Mouse (Mus musculus) embryonic facial prominence, embryonic 10.5 days (tissue): ENCODE results near the gene Tfap2d. TPM values are rescaled to one million over a fixed set of nuclear protein-coding genes. Genes with fewer than 3 reads are reported as not detected.

Experiments
- DNase-seq: peaks from one replicate; pipeline ENCODE4 v3.0.0-alpha.2; 2017; ENCODE audit warnings: low spot score
- H3K27ac ChIP-seq: fragments of 300-500 bp; sonication (generic); replicated peaks from 2 replicates; pipeline ENCODE4 v1.5.1; 2016; ENCODE audit warnings: mild to moderate bottlenecking
- H3K27me3 ChIP-seq: fragments of 300-500 bp; sonication (generic); replicated peaks from 2 replicates; pipeline ENCODE4 v1.6.1; 2016; ENCODE audit warnings: low read depth, mild to moderate bottlenecking; ENCODE audit not compliant: poor library complexity, severe bottlenecking
- H3K36me3 ChIP-seq: fragments of 300-500 bp; sonication (generic); replicated peaks from 2 replicates; pipeline ENCODE4 v1.6.1; 2016; ENCODE audit warnings: mild to moderate bottlenecking, moderate library complexity
- H3K4me1 ChIP-seq: fragments of 300-500 bp; sonication (generic); 2 replicates; pipeline ENCODE4 v1.6.1; 2016
- H3K4me3 ChIP-seq: fragments of 300-500 bp; sonication (generic); 2 replicates; pipeline ENCODE4 v1.5.1; 2016; ENCODE audit warnings: mild to moderate bottlenecking, moderate library complexity
- H3K9me3 ChIP-seq: fragments of 300-500 bp; sonication (generic); 2 replicates; pipeline ENCODE4 v1.6.1; 2016; ENCODE audit warnings: mild to moderate bottlenecking
- WGBS: fragments of 180-500 bp; shearing (Covaris S2); methylation state at CpG from one replicate; pipeline ENCODE4 v1.1.7; 2016; 5-methylcytosine and 5-hydroxymethylcytosine counted together
- polyA plus RNA-seq: library from polyadenylated mRNA; unstranded; fragments of >200 nt; fragmentation: Nextera tagmentation; extraction: Ambion mirVana; gene quantifications from 2 replicates; pipeline ENCODE4 v1.2.1, GENCODE M21; 2016

Tfap2d gene
- polyA plus RNA-seq, 1 experiment from 2014 or later = not detected

GRCm38 (mm10) chr1:19110211-19110610 lies 7.4 kb downstream of the Tfap2d start:
- H3K9me3 ChIP-seq = no peaks in the 10 kb centered on the region
- H3K36me3 ChIP-seq = no peaks in the 10 kb centered on the region
- H3K27ac ChIP-seq = no peak overlapping the region
- no peaks in the 10 kb centered on the region for H3K4me1 ChIP-seq
- H3K4me3 ChIP-seq = no peak overlapping the region
- 1% methylated on average over 5 of the region's 5 CpGs for WGBS
- DNase-seq = no peak
- H3K27me3 ChIP-seq = peaks cover 93% of the 10 kb centered on the region

DNA sequence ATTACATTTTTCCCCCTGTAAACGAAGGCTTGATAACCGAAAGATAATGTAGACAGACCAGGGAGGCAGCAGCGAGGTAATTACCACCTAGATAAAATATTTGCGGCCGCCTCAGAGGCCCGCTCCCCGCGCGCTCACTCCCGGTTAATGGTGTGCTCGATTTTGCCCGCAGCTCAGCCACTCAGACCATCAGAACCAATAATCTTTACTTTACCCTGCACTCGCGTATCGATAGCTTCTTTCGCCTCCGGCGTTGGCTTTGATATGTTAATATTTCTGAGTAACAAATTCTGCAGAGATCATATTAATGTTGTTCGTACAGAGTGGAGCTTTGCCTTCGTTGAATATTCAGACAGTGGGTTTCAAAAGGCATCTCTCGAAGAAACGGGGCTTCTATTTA lies 8.2 kb downstream of the Tfap2d start:
- WGBS = 1% methylated on average over 22 of the region's 22 CpGs
- H3K27ac ChIP-seq = no peak overlapping the region
- no peak for DNase-seq
- H3K27me3 ChIP-seq = peaks cover 85% of the 10 kb centered on the region
- H3K36me3 ChIP-seq = no peaks in the 10 kb centered on the region
- no peak overlapping the region for H3K4me3 ChIP-seq
- no peaks in the 10 kb centered on the region for H3K9me3 ChIP-seq
- H3K4me1 ChIP-seq = no peaks in the 10 kb centered on the region

- Histone ChIP-seq H3K4me1 (no peaks in the 10 kb centered on the region), H3K27me3 (0 out of 2 replicates have a peak, but pooled peaks cover 2% of the 10 kb centered on the region), H3K9me3 (no peaks in the 10 kb centered on the region), H3K36me3 (no peaks in the 10 kb centered on the region), H3K27ac (no peak overlapping the region), H3K4me3 (no peak overlapping the region)
- DNase-seq = peak; percentile 12
- WGBS = 7% methylated on average over 4 of the region's 4 CpGs
Measured at GRCm38 (mm10) chr1:19178742-19179397, 76.0 kb downstream of the Tfap2d start.

DNA sequence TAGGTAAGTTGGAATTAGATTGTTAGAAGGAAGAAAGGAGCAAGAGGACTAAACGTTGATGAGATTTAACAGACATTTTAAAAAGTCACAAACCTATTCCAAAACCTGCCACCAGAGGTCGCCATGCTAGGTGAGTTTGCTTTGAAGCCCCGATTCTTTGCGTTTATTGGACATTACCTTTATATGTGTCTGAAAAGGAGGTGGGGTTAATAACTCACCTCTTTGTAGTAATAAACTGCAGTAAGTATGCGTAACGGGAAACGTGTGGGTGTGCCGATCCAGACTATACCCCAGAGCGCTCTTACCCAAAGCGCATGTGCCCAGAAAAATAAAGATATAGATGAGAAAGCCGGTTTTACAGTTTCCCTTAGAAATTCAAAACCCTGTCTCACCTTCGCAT lies 102.8 kb downstream of the Tfap2d start:
- peak; percentile 65 for DNase-seq
- H3K4me1 ChIP-seq = peaks cover 3% of the 10 kb centered on the region
- H3K27ac ChIP-seq = no peak overlapping the region
- H3K4me3 ChIP-seq = peak overlapping the region; percentile 50
- peaks cover 64% of the 10 kb centered on the region for H3K27me3 ChIP-seq
- 3% methylated on average over 12 of the region's 12 CpGs for WGBS
- no peaks in the 10 kb centered on the region for H3K9me3 ChIP-seq
- no peaks in the 10 kb centered on the region for H3K36me3 ChIP-seq

- no peaks in the 10 kb centered on the region for H3K36me3 ChIP-seq
- peaks cover 3% of the 10 kb centered on the region for H3K4me1 ChIP-seq
- H3K27me3 ChIP-seq = peaks cover 69% of the 10 kb centered on the region
- H3K9me3 ChIP-seq = no peaks in the 10 kb centered on the region
- under 1% methylated on average over 7 of the region's 7 CpGs for WGBS
- peak overlapping the region; percentile 50 for H3K4me3 ChIP-seq
- DNase-seq = peak; percentile 45
- no peak overlapping the region for H3K27ac ChIP-seq
Measured at GRCm38 (mm10) chr1:19206194-19206593, 103.4 kb downstream of the Tfap2d start.

- peaks cover 83% of the 10 kb centered on the region for H3K27me3 ChIP-seq
- H3K27ac ChIP-seq = no peak overlapping the region; the same call in 1 of the 2 replicates
- DNase-seq = no peak
Measured at GRCm38 (mm10) chr1:19207611-19208010, 104.8 kb downstream of the Tfap2d start.

GRCm38 (mm10) chr1:19208641-19209358 lies 106.0 kb downstream of the Tfap2d start, which contains the start of gene Tfap2b:
Gene Tfap2b, plus strand, starts transcription at chr1:19208914.
- DNase-seq = peak; percentile 57
- H3K4me1 ChIP-seq = peaks cover 3% of the 10 kb centered on the region
- H3K9me3 ChIP-seq = no peaks in the 10 kb centered on the region
- peak within 1 kb of the TSS; percentile 59 for H3K4me3 ChIP-seq
- peak within 1 kb of the TSS; percentile 87 for H3K27ac ChIP-seq
- H3K36me3 ChIP-seq = no peaks in the 10 kb centered on the region
- under 1% methylated on average over 26 of the region's 26 CpGs for WGBS
- H3K27me3 ChIP-seq = peaks cover 95% of the 10 kb centered on the region

More at GRCm38 (mm10) chr1:19207611-19208010, 104.8 kb downstream of the Tfap2d start:
- WGBS = 2% methylated on average over 4 of the region's 4 CpGs
- Histone ChIP-seq H3K4me3 (peak overlapping the region; percentile 26; the same call in 1 of the 2 replicates), H3K4me1 (peaks cover 3% of the 10 kb centered on the region), H3K9me3 (no peaks in the 10 kb centered on the region), H3K36me3 (no peaks in the 10 kb centered on the region)

- WGBS = under 1% methylated on average over 10 of the region's 10 CpGs
- H3K4me1 ChIP-seq = peaks cover 8% of the 10 kb centered on the region
- H3K9me3 ChIP-seq = no peaks in the 10 kb centered on the region
- H3K36me3 ChIP-seq = no peaks in the 10 kb centered on the region
- no peak for DNase-seq
- peak overlapping the region; percentile 59 for H3K4me3 ChIP-seq
- peaks cover 97% of the 10 kb centered on the region for H3K27me3 ChIP-seq
- peak overlapping the region; percentile 87 for H3K27ac ChIP-seq
Measured at GRCm38 (mm10) chr1:19209359-19209745, 106.5 kb downstream of the Tfap2d start.

- peak overlapping the region; percentile 87 for H3K27ac ChIP-seq
- H3K36me3 ChIP-seq = no peaks in the 10 kb centered on the region
- no peaks in the 10 kb centered on the region for H3K9me3 ChIP-seq
- WGBS = under 1% methylated on average over 31 of the region's 31 CpGs
- H3K4me3 ChIP-seq = peak overlapping the region; percentile 59
- DNase-seq = peak; percentile 73
- H3K27me3 ChIP-seq = peaks cover 97% of the 10 kb centered on the region
- peaks cover 9% of the 10 kb centered on the region for H3K4me1 ChIP-seq
Measured at GRCm38 (mm10) chr1:19209776-19210175, 107.0 kb downstream of the Tfap2d start.

GRCm38 (mm10) chr1:19210215-19211032 lies 107.6 kb downstream of the Tfap2d start:
- under 1% methylated on average over 30 of the region's 30 CpGs for WGBS
- Histone ChIP-seq H3K36me3 (no peaks in the 10 kb centered on the region), H3K4me3 (peak overlapping the region; percentile 59), H3K27me3 (peaks cover 97% of the 10 kb centered on the region), H3K27ac (peak overlapping the region; percentile 87), H3K4me1 (peaks cover 9% of the 10 kb centered on the region), H3K9me3 (no peaks in the 10 kb centered on the region)
- DNase-seq = peak; percentile 63

DNA sequence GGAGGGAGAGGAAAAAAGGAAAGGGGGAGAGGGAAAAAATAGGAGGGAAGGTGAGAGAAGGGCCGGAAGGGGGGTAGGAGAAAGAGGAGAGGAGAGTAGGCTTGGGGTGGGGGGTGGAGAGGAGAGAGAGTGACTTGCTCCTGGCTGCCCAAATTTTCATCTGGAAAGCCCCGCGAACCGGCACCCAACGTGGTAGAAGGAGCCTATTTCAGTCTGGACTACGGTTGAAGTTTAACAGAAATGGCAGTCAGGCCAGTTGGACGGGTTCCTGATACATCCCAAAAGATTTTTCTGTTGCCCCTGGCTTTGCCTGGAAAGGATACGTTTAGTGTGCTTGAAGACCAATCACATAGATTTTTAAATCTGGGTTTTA lies 108.2 kb downstream of the Tfap2d start:
- DNase-seq = peak; percentile 48
- H3K9me3 ChIP-seq = no peaks in the 10 kb centered on the region
- H3K36me3 ChIP-seq = no peaks in the 10 kb centered on the region
- peak overlapping the region; percentile 87 for H3K27ac ChIP-seq
- 1% methylated on average over 8 of the region's 8 CpGs for WGBS
- H3K27me3 ChIP-seq = peaks cover 99% of the 10 kb centered on the region
- H3K4me1 ChIP-seq = peaks cover 9% of the 10 kb centered on the region
- H3K4me3 ChIP-seq = peak overlapping the region; percentile 59

DNA sequence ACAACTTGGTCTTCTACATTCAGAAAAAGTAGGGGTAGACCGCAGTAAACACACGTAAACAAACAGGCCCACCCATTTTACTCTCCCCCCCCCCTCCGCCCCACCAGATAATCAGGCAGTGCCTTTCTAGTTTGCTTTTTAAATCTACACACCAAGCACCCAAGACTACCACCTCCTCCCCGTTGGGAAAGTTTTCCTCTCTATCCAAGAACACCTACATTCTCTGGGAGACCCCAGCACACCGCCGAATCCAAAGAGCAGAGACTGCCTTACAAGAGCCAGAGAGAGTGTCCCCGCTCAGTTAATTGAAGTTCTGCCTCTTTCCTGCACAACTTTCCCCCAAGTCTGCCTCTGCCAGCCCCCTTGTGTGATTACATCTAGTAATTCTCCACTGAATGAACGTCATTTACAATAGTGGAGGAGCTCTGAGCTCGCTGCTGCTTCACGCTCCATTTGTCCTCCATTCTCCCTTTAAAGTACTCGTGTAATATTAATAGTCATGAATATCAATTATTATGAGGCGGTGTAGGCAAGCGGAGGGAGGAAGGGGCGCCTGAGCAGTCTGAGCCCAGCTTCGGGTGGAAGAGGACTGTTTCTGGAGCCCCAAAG lies 108.8 kb downstream of the Tfap2d start:
- peak; percentile 57 for DNase-seq
- H3K27ac ChIP-seq = peak overlapping the region; percentile 87
- H3K9me3 ChIP-seq = no peaks in the 10 kb centered on the region
- H3K4me1 ChIP-seq = peaks cover 9% of the 10 kb centered on the region
- 1% methylated on average over 15 of the region's 15 CpGs for WGBS
- no peaks in the 10 kb centered on the region for H3K36me3 ChIP-seq
- H3K4me3 ChIP-seq = peak overlapping the region; percentile 59
- peaks cover 100% of the 10 kb centered on the region for H3K27me3 ChIP-seq
